Mouse (Mus musculus) spleen, adult 2 months (tissue): ENCODE results near the gene Elp5. TPM values are rescaled to one million over a fixed set of nuclear protein-coding genes. Genes with fewer than 3 reads are reported as not detected.
A peak's percentile ranks its signal among the peaks of the same experiment; 100 is the strongest.

Source experiments
- DNase-seq, 2 experiments: peaks; one replicate each; pipeline versions ENCODE4 v3.0.0 to v3.0.0-alpha.2; 2012 to 2021; ENCODE audit warnings: low spot score in 2 of 2, low read depth in 1 of 2
- H3K27ac ChIP-seq: fragments of 200-500 bp; 2 replicates; pipeline ENCODE4 v1.5.1; 2012; ENCODE audit warnings: low read length, inconsistent platforms; ENCODE audit not compliant: insufficient read depth
- H3K27me3 ChIP-seq: fragments of 200-500 bp; 2 replicates; pipeline ENCODE4 v1.6.1; 2012; ENCODE audit warnings: mild to moderate bottlenecking, moderate library complexity, low read length, inconsistent platforms; ENCODE audit not compliant: control insufficient read depth, insufficient read depth
- H3K36me3 ChIP-seq: fragments of 200-500 bp; 2 replicates; pipeline ENCODE4 v1.6.1; 2012; ENCODE audit warnings: mild to moderate bottlenecking, low read length, inconsistent platforms; ENCODE audit not compliant: control insufficient read depth, insufficient read depth
- H3K4me1 ChIP-seq: fragments of 200-500 bp; 2 replicates; pipeline ENCODE4 v1.6.1; 2011; ENCODE audit warnings: inconsistent platforms; ENCODE audit not compliant: control insufficient read depth, insufficient read depth, insufficient read length
- H3K4me3 ChIP-seq: fragments of 200-500 bp; 2 replicates; pipeline ENCODE4 v1.5.1; 2011; ENCODE audit warnings: mild to moderate bottlenecking, inconsistent platforms; ENCODE audit not compliant: insufficient read depth, insufficient read length; ENCODE audit errors: extremely low read depth
- CTCF ChIP-seq: fragments of 200-500 bp; IDR thresholded peaks from 2 replicates; pipeline ENCODE4 v1.5.1; 2011; ENCODE audit warnings: mild to moderate bottlenecking, inconsistent platforms; ENCODE audit not compliant: insufficient read depth, insufficient read length, insufficient replicate concordance; ENCODE audit errors: extremely low read depth
- POLR2A ChIP-seq: fragments of 200-500 bp; IDR thresholded peaks from 2 replicates; pipeline ENCODE4 v1.6.1; 2011; ENCODE audit warnings: low read depth, low read length, inconsistent platforms
- WGBS: fragments of 180-500 bp; shearing (Covaris S2); methylation state at CpG from one replicate; pipeline ENCODE4 v1.1.7; 2018; 5-methylcytosine and 5-hydroxymethylcytosine counted together
- polyA plus RNA-seq: library from polyadenylated mRNA; depleted of rRNA; stranded (reverse); fragments of >200 nt; gene quantifications from 2 replicates; pipeline ENCODE4 v1.2.3, GENCODE M21; 2012

Gene Elp5
- polyA plus RNA-seq, 1 experiment: 32.5 TPM

DNA sequence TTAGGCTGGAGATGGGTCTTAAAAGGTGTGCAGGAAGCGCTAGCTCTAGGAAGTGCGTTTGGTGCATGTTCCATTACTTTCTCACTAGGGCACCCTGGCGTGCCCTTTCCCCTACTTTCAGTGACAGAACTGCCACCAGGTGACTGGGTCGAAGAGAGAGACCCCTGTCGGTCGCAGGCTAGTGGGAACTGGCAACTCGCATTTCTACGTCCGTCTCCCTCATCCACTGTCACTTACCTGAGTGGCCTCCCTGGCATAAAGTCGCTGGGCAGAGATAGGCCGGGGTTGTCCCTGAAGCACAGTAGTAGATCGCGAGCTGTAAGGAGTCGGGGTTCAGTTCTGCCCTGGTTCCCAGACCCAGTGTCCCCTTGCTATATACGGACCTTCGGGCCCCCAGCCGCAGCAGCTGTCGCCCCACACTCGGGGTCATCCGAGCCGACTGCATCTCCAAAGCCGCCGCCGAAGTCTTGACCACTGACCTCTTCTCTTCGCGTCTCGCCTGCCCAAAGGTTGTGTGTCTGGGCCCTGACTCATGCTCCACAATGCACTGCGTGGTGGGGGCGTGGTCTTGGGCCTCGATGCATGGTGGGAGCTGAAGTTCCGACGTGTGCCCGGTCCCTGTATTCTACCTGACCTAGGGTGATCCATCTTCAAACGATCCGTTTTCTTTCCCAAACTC lies 32.7 kb upstream of the Elp5 start, which contains the start of gene Acadvl:
Acadvl (minus strand) TSS at position 532 of the 679 bp plus-strand sequence.
- peak in 1 of 2 experiments; percentile 84 for DNase-seq
- Histone ChIP-seq H3K27ac (peak within 1 kb of the TSS; percentile 26), H3K27me3 (no peaks in the 10 kb centered on the region), H3K36me3 (peaks cover 20% of the 10 kb centered on the region), H3K4me3 (peak within 1 kb of the TSS; percentile 77), H3K4me1 (peaks cover 7% of the 10 kb centered on the region; the same call in 1 of the 2 replicates)
- TF ChIP-seq CTCF (peak; percentile 30; the same call in 1 of the 2 replicates), POLR2A (no peak)
- WGBS: 1% methylated on average over 35 of the region's 35 CpGs

DNA sequence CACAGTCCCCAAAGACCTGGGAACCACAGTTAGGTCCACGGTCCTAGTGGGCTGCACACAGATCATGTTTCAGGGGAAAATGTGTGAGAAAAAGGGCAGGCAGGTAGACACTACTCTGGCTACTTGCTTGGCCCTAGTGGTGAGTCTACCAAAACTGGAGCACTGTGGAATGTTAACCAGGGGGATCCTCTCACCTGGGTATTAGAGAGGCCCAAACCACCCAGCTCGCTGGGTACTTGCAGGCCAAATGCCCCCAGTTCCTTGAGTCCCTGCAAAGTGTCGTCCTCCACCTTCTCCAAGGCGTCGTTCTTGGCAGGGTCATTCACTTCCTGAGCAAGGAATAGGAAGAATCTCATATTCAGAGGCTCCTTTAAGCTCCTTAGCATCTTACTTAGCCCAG lies 31.7 kb upstream of the Elp5 start:
- H3K4me1 ChIP-seq: peaks cover 7% of the 10 kb centered on the region; the same call in 1 of the 2 replicates
- TF ChIP-seq CTCF: no peak
- no peak for TF ChIP-seq POLR2A
- H3K27ac ChIP-seq: no peak overlapping the region
- no peak for DNase-seq
- no peak overlapping the region for H3K4me3 ChIP-seq
- 79% methylated on average over 5 of the region's 5 CpGs for WGBS
- H3K27me3 ChIP-seq: no peaks in the 10 kb centered on the region
- H3K36me3 ChIP-seq: peaks cover 29% of the 10 kb centered on the region

DNA sequence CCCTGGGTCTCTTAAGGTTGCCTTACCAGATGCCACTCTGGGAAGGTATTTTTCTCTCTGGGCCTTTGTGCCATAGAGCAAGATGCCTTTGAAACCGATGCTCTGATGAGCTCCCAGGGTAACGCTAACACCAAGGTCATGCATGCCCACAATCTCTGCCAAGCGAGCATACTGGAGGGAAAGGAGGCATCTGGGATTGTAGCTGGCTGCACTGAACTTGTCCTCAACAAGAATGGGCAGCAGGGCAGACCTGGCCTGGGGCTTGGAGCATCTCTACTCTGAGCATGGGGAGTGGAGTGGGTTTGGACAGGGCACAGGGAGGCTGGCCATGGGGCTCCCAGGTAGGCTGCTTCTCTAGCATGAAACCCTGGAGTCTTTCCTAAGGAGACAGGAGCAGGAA lies 31.1 kb upstream of the Elp5 start:
- 83% methylated on average over 3 of the region's 3 CpGs for WGBS
- Histone ChIP-seq H3K27me3 (no peaks in the 10 kb centered on the region), H3K36me3 (peaks cover 35% of the 10 kb centered on the region), H3K4me3 (no peak overlapping the region), H3K4me1 (peaks cover 7% of the 10 kb centered on the region; the same call in 1 of the 2 replicates), H3K27ac (no peak overlapping the region)
- DNase-seq: no peak
- no peak for TF ChIP-seq POLR2A
- TF ChIP-seq CTCF: no peak

DNA sequence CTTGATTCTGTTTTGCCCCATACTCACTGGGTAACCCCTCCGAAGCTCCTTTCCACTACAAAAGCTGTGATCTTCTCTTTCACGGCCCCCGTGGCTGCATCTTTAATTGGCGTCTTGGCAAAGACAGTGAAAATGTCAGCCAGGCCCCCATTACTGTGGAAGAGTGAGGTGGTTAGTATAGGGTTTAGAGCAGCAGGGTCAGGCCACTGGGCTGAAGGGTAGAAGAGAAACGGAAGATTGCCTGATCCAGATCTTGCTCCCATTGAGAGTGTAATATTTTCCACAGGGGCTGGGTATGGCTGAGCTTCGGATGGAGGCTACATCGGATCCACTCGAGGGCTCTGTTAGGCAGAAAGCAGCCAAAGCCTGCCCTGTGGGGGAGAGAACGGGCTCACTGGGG lies 30.6 kb upstream of the Elp5 start:
- TF ChIP-seq POLR2A: no peak
- no peak for TF ChIP-seq CTCF
- Histone ChIP-seq H3K27me3 (no peaks in the 10 kb centered on the region), H3K27ac (no peak overlapping the region), H3K4me3 (no peak overlapping the region), H3K4me1 (peaks cover 7% of the 10 kb centered on the region; the same call in 1 of the 2 replicates), H3K36me3 (peaks cover 37% of the 10 kb centered on the region)
- no peak for DNase-seq
- WGBS: 91% methylated on average over 9 of the region's 9 CpGs

DNA sequence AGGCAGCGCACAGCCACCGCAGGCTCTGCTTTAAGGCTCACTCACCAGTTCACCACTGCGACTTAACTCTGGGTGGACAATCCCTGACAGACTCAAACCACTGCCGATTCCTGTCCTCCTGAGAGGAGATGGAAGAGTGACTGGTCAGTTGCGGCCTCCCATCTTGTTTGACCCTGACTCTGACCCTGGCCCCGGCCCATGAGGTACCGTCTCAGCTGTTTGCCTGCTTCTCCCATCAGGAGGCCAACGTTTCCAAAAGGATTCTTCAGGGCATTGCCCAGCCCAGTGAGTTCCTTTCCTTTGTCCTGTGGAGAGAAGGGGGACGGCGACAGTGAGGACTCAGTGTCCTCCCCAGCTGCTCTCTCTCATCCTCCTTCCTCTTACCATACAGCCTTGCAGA lies 28.6 kb upstream of the Elp5 start:
- H3K4me3 ChIP-seq: no peak overlapping the region
- no peak overlapping the region for H3K27ac ChIP-seq
- 94% methylated on average over 10 of the region's 10 CpGs for WGBS
- no peak for TF ChIP-seq CTCF
- TF ChIP-seq POLR2A: no peak
- peaks cover 46% of the 10 kb centered on the region for H3K36me3 ChIP-seq
- DNase-seq: no peak
- no peaks in the 10 kb centered on the region for H3K27me3 ChIP-seq
- H3K4me1 ChIP-seq: peaks cover 2% of the 10 kb centered on the region; the same call in 1 of the 2 replicates

DNA sequence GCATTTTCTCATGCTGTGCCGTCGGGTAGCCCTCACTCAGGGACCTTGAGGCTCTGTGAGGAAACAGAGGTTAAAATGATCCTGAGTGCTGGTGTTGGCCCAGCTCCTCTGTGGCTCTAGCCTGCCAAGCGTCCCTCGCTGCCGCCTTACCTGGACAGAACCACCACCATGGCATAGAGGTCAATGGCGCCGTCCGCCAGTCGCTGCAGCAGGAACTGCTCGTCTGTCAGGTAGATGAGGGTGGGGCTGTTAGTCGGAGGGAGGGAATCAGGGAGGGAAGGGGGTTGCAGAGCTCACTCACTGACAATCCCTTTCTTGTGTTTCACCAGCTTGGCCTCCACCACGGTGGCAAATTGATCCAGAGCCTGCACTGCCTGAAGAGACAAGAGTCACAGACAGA lies 28.2 kb upstream of the Elp5 start:
- Histone ChIP-seq H3K4me3 (no peak overlapping the region), H3K27ac (no peak overlapping the region), H3K36me3 (peaks cover 49% of the 10 kb centered on the region), H3K4me1 (peaks cover 5% of the 10 kb centered on the region; the same call in 1 of the 2 replicates), H3K27me3 (no peaks in the 10 kb centered on the region)
- 92% methylated on average over 12 of the region's 12 CpGs for WGBS
- TF ChIP-seq CTCF (no peak), POLR2A (no peak)
- DNase-seq: no peak

DNA sequence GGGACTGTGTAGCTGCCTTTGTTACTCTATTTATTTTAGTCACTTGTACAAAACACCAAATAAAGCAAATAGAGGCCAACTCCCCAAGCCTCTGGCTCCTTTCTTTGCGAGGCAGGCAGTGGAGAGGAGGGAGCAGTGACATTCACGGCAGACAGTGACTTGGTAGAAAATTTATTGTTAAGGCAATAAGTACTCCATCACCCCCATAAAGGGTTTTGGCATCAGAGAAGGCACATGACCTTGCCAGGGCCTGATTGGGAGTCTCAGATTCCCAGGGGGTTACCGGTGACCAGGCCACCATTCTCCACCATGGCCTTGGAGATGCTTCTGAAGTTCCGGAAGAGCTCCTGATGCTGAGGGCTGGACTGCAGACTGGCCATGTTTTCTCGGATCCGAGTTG lies 27.7 kb upstream of the Elp5 start:
- no peak for TF ChIP-seq CTCF
- TF ChIP-seq POLR2A: no peak
- WGBS: 87% methylated on average over 6 of the region's 6 CpGs
- H3K4me3 ChIP-seq: no peak overlapping the region
- no peaks in the 10 kb centered on the region for H3K27me3 ChIP-seq
- peaks cover 50% of the 10 kb centered on the region for H3K36me3 ChIP-seq
- DNase-seq: no peak
- peaks cover 5% of the 10 kb centered on the region; the same call in 1 of the 2 replicates for H3K4me1 ChIP-seq
- no peak overlapping the region for H3K27ac ChIP-seq
